Mouse (Mus musculus): ENCODE measurements around the gene Plekhg1.

Gene Plekhg1

GRCm38 (mm10) chr10:3898068-3898467 is 157.9 kb downstream of the Plekhg1 start:
- DNase-seq, result no peak

- DNase-seq, result no peak
Measured at GRCm38 (mm10) chr10:3900416-3900956, 160.3 kb downstream of the Plekhg1 start.

- no peak for DNase-seq
Measured at GRCm38 (mm10) chr10:3905747-3906146, 165.6 kb downstream of the Plekhg1 start.

- DNase-seq, result no peak
Measured at GRCm38 (mm10) chr10:3914104-3914503, 173.9 kb downstream of the Plekhg1 start.

- DNase-seq, result no peak
Measured at GRCm38 (mm10) chr10:3920368-3921152, 180.4 kb downstream of the Plekhg1 start.

GRCm38 (mm10) chr10:3928008-3928545 is 187.9 kb downstream of the Plekhg1 start:
- no peak for DNase-seq

GRCm38 (mm10) chr10:3931831-3932230 is 191.7 kb downstream of the Plekhg1 start:
- no peak for DNase-seq

GRCm38 (mm10) chr10:3933311-3933940 is 193.3 kb downstream of the Plekhg1 start:
- no peak for DNase-seq

- no peak for DNase-seq
Measured at GRCm38 (mm10) chr10:3936864-3937263, 196.7 kb downstream of the Plekhg1 start.

- DNase-seq, result no peak
Measured at GRCm38 (mm10) chr10:3939895-3940595, 199.9 kb downstream of the Plekhg1 start.

- DNase-seq, result no peak
Measured at GRCm38 (mm10) chr10:3940596-3940975, 200.4 kb downstream of the Plekhg1 start.

- DNase-seq, result no peak
Measured at GRCm38 (mm10) chr10:3941054-3941757, 201.0 kb downstream of the Plekhg1 start.

- DNase-seq, result no peak
Measured at GRCm38 (mm10) chr10:3942289-3942688, 202.1 kb downstream of the Plekhg1 start.

- DNase-seq, result peak; percentile 58
Measured at GRCm38 (mm10) chr10:3943492-3944395, 203.6 kb downstream of the Plekhg1 start.

- no peak for DNase-seq
Measured at GRCm38 (mm10) chr10:3946871-3947270, 206.7 kb downstream of the Plekhg1 start.

- DNase-seq, result no peak
Measured at GRCm38 (mm10) chr10:3947346-3947745, 207.2 kb downstream of the Plekhg1 start.

GRCm38 (mm10) chr10:3949306-3949705 is 209.1 kb downstream of the Plekhg1 start:
- no peak for DNase-seq

- DNase-seq, result no peak
Measured at GRCm38 (mm10) chr10:3956471-3956870, 216.3 kb downstream of the Plekhg1 start.

- DNase-seq, result peak; percentile 21
Measured at GRCm38 (mm10) chr10:3958591-3958990, 218.4 kb downstream of the Plekhg1 start.

- no peak for DNase-seq
Measured at GRCm38 (mm10) chr10:3969026-3969425, 228.9 kb downstream of the Plekhg1 start.

- no peak for DNase-seq
Measured at GRCm38 (mm10) chr10:3972237-3972636, 232.1 kb downstream of the Plekhg1 start.

Measured in thymus, postnatal 4 days (tissue).